Mouse (Mus musculus) forebrain, embryonic 16.5 days (tissue): ENCODE measurements around the gene Slmap. TPM values are rescaled to one million over a fixed set of nuclear protein-coding genes. Genes with fewer than 3 reads are reported as not detected.
"Not testable (repeated sequence)": the region's sequence is repeated elsewhere in the genome, so short reads cannot be mapped to it uniquely, and the experiment has no call there.

Experiments
- ATAC-seq: fragments of 200-750 bp; cut with Nextera tagmentation; 2 replicates; pipeline ENCODE4 v1.8.0; 2017; ENCODE audit warnings: mild to moderate bottlenecking, moderate library complexity
- H3K27ac ChIP-seq: fragments of 300-500 bp; sonication (generic); 2 replicates; pipeline ENCODE4 v1.5.1; 2014; ENCODE audit warnings: low read length, control low read depth
- H3K27me3 ChIP-seq: fragments of 300-500 bp; sonication (generic); replicated peaks from 2 replicates; pipeline ENCODE4 v1.6.1; 2014; ENCODE audit warnings: low read length; ENCODE audit not compliant: control insufficient read depth, insufficient read depth
- H3K36me3 ChIP-seq: fragments of 300-500 bp; sonication (generic); 2 replicates; pipeline ENCODE4 v1.6.1; 2014; ENCODE audit not compliant: control insufficient read depth, insufficient read depth
- H3K4me1 ChIP-seq: fragments of 300-500 bp; sonication (generic); replicated peaks from 2 replicates; pipeline ENCODE4 v1.6.1; 2014; ENCODE audit warnings: low read length; ENCODE audit not compliant: control insufficient read depth, insufficient read depth
- H3K4me2 ChIP-seq: fragments of 300-500 bp; sonication (generic); 2 replicates; pipeline ENCODE4 v1.6.1; 2014; ENCODE audit warnings: mild to moderate bottlenecking, low read length, control low read depth
- H3K4me3 ChIP-seq: fragments of 300-500 bp; sonication (generic); replicated peaks from 2 replicates; pipeline ENCODE4 v1.5.1; 2014; ENCODE audit warnings: mild to moderate bottlenecking, low read length, control low read depth
- H3K9ac ChIP-seq: fragments of 300-500 bp; sonication (generic); replicated peaks from 2 replicates; pipeline ENCODE4 v1.6.1; 2014; ENCODE audit warnings: low read depth, low read length, control low read depth
- H3K9me3 ChIP-seq: fragments of 300-500 bp; sonication (generic); 2 replicates; pipeline ENCODE4 v1.6.1; 2016; ENCODE audit warnings: low read length; ENCODE audit not compliant: control insufficient read depth
- WGBS: fragments of 180-500 bp; shearing (Covaris S2); extraction: QIAGEN DNeasy Blood & Tissue Kit; methylation state at CpG from one replicate; pipeline ENCODE4 v1.1.7; 2014; 5-methylcytosine and 5-hydroxymethylcytosine counted together
- polyA plus RNA-seq: library from polyadenylated mRNA; unstranded; fragments of >200 nt; fragmentation: Nextera tagmentation; extraction: Ambion mirVana; gene quantifications from 2 replicates; pipeline ENCODE4 v1.2.1, GENCODE M21; 2015

The Slmap gene
- 13.3 and 14.3 TPM in 2 replicates for polyA plus RNA-seq

GRCm38 (mm10) chr14:26534757-26535479 is at the start of gene Slmap:
TSS of gene Slmap (minus strand) at chr14:26534931.
- peak within 1 kb of the TSS; percentile 84 for H3K9ac ChIP-seq
- H3K4me1 ChIP-seq, result peaks cover 25% of the 10 kb centered on the region
- ATAC-seq, result peak; percentile 97
- peak within 1 kb of the TSS; percentile 89 for H3K4me3 ChIP-seq
- H3K36me3 ChIP-seq, result no peaks in the 10 kb centered on the region
- no peaks in the 10 kb centered on the region for H3K27me3 ChIP-seq
- WGBS, result 14% methylated on average over 31 of the region's 33 CpGs
- H3K27ac ChIP-seq, result peak within 1 kb of the TSS; percentile 83
- H3K4me2 ChIP-seq, result peak within 1 kb of the TSS; percentile 62
- no peaks in the 10 kb centered on the region for H3K9me3 ChIP-seq

DNA sequence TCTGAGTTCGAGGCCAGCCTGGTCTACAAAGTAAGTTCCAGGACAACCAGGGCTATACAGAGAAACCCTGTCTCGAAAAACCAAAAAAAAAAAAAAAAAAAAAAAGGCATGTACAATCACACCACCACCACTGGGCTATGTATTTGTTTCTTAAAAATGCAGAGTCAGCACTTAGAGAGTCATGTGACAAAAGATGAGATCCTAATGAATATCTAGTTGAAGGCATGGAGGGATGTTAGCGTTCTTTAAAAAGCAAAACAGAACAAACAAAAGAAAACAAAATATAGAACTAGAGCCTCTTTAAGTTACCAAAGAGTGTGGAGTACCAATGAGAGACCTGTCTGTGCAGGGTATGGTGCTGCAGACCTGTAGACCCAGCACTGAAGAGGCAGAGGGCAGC is 48.9 kb upstream of the Slmap start:
- ATAC-seq, result no peak
- WGBS, result 94% methylated on average over 2 of the region's 3 CpGs
- no peaks in the 10 kb centered on the region for H3K27me3 ChIP-seq
- no peaks in the 10 kb centered on the region for H3K9me3 ChIP-seq
- H3K9ac ChIP-seq, result no peak overlapping the region
- H3K36me3 ChIP-seq, result peaks cover 2% of the 10 kb centered on the region; the same call in 1 of the 2 replicates
- no peak overlapping the region for H3K4me3 ChIP-seq
- no peak overlapping the region for H3K27ac ChIP-seq
- peaks cover 14% of the 10 kb centered on the region for H3K4me1 ChIP-seq
- no peak overlapping the region for H3K4me2 ChIP-seq

GRCm38 (mm10) chr14:26579346-26580343 is 44.9 kb upstream of the Slmap start:
- Histone ChIP-seq H3K27me3 (no peaks in the 10 kb centered on the region), H3K4me2 (peak overlapping the region; percentile 81), H3K4me3 (peak overlapping the region; percentile 89), H3K27ac (peak overlapping the region; percentile 90), H3K4me1 (peaks cover 14% of the 10 kb centered on the region), H3K9me3 (no peaks in the 10 kb centered on the region), H3K9ac (peak overlapping the region; percentile 99), H3K36me3 (peaks cover 2% of the 10 kb centered on the region; the same call in 1 of the 2 replicates)
- WGBS, result under 1% methylated on average over 69 of the region's 79 CpGs
- ATAC-seq, result peak; percentile 97

DNA sequence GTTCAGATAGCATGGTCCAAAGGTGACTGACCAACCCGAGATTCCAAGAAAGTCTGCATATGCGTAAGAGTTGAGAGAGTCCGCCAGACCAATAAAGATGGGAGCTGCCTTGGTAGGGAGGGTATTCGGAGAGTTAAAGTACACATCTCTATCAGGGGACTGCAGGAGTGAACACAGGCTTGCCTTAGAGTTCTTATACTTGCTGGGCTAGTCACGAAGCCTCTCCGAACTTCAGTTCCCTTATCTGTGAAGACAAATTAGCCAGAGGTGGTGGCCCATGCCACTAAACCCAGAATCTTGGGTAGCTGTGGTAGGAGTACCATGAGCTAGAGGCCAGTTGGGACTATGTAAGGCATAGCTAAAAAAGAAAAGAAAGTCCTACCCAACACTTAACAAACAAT is 44.1 kb upstream of the Slmap start:
- H3K9ac ChIP-seq, result no peak overlapping the region
- H3K27ac ChIP-seq, result no peak overlapping the region
- H3K4me2 ChIP-seq, result no peak overlapping the region
- WGBS, result 74% methylated on average over 6 of the region's 6 CpGs
- H3K4me1 ChIP-seq, result peaks cover 14% of the 10 kb centered on the region
- peak; percentile 13; the same call in 1 of the 2 replicates for ATAC-seq
- H3K4me3 ChIP-seq, result no peak overlapping the region
- H3K36me3 ChIP-seq, result peaks cover 2% of the 10 kb centered on the region; the same call in 1 of the 2 replicates
- no peaks in the 10 kb centered on the region for H3K27me3 ChIP-seq
- H3K9me3 ChIP-seq, result no peaks in the 10 kb centered on the region

GRCm38 (mm10) chr14:26576255-26576780 is 41.6 kb upstream of the Slmap start:
- Histone ChIP-seq H3K9me3 (no peaks in the 10 kb centered on the region), H3K4me3 (no peak overlapping the region), H3K36me3 (no peaks in the 10 kb centered on the region), H3K27me3 (no peaks in the 10 kb centered on the region), H3K9ac (no peak overlapping the region), H3K4me2 (no peak overlapping the region), H3K27ac (no peak overlapping the region), H3K4me1 (peaks cover 8% of the 10 kb centered on the region)
- 78% methylated on average over 3 of the region's 3 CpGs for WGBS
- no peak for ATAC-seq

GRCm38 (mm10) chr14:26573556-26573955 is 38.8 kb upstream of the Slmap start, which contains the start of gene Dennd6a:
TSS of gene Dennd6a (plus strand) at chr14:26573856.
- ATAC-seq, H3K27me3 ChIP-seq, H3K4me3 ChIP-seq, H3K4me2 ChIP-seq, H3K36me3 ChIP-seq, H3K9me3 ChIP-seq, H3K4me1 ChIP-seq, H3K9ac ChIP-seq, H3K27ac ChIP-seq: not testable (repeated sequence)
- WGBS, result 93% methylated on average over 5 of the region's 5 CpGs

DNA sequence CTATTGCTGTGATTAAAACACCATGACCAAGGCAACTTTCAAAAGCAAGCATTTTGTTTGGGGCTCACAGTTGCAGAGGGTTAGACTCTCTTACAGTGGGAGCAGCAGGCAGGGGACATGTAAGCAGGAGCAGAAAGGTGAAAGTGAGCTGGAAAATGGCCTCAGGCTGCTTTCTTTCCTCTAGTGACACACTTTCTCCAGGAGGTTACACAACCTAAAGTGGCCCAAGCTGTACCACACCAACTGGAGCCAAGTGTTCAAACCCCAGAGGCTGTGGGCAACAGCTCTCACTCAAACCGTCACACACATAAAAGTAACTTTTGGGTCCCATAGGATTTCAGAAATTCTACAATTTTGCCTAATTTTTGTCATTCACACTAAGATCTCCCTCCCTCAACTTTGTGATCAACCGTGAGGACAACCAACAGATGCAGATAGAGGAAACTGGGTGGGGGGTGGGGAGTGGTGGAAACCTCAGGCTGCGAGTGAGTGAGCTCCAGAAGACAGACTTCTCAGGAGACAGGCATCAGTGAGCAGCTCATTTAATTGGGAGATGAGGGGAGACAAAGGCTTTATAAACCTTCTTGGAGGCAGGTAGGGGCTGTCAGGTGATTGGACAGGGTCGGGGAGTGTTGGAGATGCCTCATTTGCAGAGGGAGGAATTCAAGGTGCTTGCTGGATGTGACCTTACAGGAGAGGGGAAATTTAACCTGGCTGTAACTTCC is 37.4 kb upstream of the Slmap start:
- H3K36me3 ChIP-seq, result no peaks in the 10 kb centered on the region
- no peaks in the 10 kb centered on the region for H3K9me3 ChIP-seq
- no peak overlapping the region for H3K4me2 ChIP-seq
- ATAC-seq, result no peak
- no peak overlapping the region for H3K9ac ChIP-seq
- H3K4me1 ChIP-seq, result no peaks in the 10 kb centered on the region
- H3K27ac ChIP-seq, result no peak overlapping the region
- H3K4me3 ChIP-seq, result no peak overlapping the region
- H3K27me3 ChIP-seq, result no peaks in the 10 kb centered on the region
- 59% methylated on average over 4 of the region's 4 CpGs for WGBS

DNA sequence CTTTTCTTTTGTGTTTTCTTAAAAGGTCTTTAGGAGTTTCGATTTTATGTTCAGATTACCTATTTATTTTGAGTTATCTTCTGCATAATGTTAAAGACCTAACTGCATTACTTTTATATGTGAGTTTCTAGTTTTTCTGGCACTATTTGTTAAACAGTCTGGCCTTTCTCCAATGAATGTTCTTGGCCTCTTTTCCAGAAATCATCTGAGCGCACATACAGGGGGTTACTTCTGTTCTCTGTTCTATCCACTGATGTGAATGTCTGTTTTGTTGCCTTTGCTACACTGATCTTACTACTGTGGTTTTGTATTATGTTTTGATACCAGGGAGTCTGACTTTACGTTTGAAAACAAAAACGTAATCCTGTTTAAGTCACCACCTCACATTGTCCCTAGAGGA is 35.1 kb upstream of the Slmap start:
- H3K9ac ChIP-seq, result no peak overlapping the region
- H3K9me3 ChIP-seq, result no peaks in the 10 kb centered on the region
- ATAC-seq, result no peak
- WGBS, result 84% methylated on average over 4 of the region's 4 CpGs
- no peaks in the 10 kb centered on the region for H3K27me3 ChIP-seq
- no peak overlapping the region for H3K27ac ChIP-seq
- H3K4me1 ChIP-seq, result no peaks in the 10 kb centered on the region
- H3K4me2 ChIP-seq, result no peak overlapping the region
- H3K4me3 ChIP-seq, result no peak overlapping the region
- no peaks in the 10 kb centered on the region for H3K36me3 ChIP-seq
